Mouse (Mus musculus) kidney, postnatal 0 days (tissue): ENCODE measurements at regions not wholly inside any gene's neighbourhood (a gene's known extent, or its start where the extent isn't known, plus 50 kb on each side); places are given as distances from the start of the nearest gene placed in this dataset.

Experiments
- ATAC-seq: fragments of 200-750 bp; cut with Nextera tagmentation; replicated peaks from 2 replicates; pipeline ENCODE4 v1.8.0; 2017; ENCODE audit warnings: low read depth, moderate number of reproducible peaks, moderate TSS enrichment, moderate library complexity; ENCODE audit not compliant: low FRiP score
- DNase-seq: peaks from one replicate; pipeline ENCODE4 v3.0.0-alpha.2; 2016; ENCODE audit warnings: low spot score
- H3K27ac ChIP-seq: fragments of 300-500 bp; sonication (generic); 2 replicates; pipeline ENCODE4 v1.5.1; 2014; ENCODE audit warnings: mild to moderate bottlenecking
- H3K27me3 ChIP-seq: fragments of 300-500 bp; sonication (generic); 2 replicates; pipeline ENCODE4 v1.6.1; 2014; ENCODE audit warnings: low read length, mixed read lengths; ENCODE audit not compliant: insufficient read depth
- H3K36me3 ChIP-seq: fragments of 300-500 bp; sonication (generic); 2 replicates; pipeline ENCODE4 v1.6.1; 2014; ENCODE audit warnings: low read length, mixed read lengths; ENCODE audit not compliant: insufficient read depth
- H3K4me1 ChIP-seq: fragments of 300-500 bp; sonication (generic); replicated peaks from 2 replicates; pipeline ENCODE4 v1.6.1; 2014; ENCODE audit warnings: antibody characterized with exemption, low read length, mixed read lengths; ENCODE audit not compliant: insufficient read depth
- H3K4me2 ChIP-seq: fragments of 300-500 bp; sonication (generic); 2 replicates; pipeline ENCODE4 v1.6.1; 2014; ENCODE audit warnings: mild to moderate bottlenecking, low read length, moderate library complexity, mixed read lengths
- H3K4me3 ChIP-seq: fragments of 300-500 bp; sonication (generic); replicated peaks from 2 replicates; pipeline ENCODE4 v1.5.1; 2014; ENCODE audit warnings: low read depth, low read length
- H3K9ac ChIP-seq: fragments of 300-500 bp; sonication (generic); 2 replicates; pipeline ENCODE4 v1.6.1; 2014; ENCODE audit warnings: low read depth, low read length
- H3K9me3 ChIP-seq: fragments of 300-500 bp; sonication (generic); replicated peaks from 2 replicates; pipeline ENCODE4 v1.6.1; 2016; ENCODE audit warnings: low read length, inconsistent platforms, mixed read lengths
- CTCF ChIP-seq: IDR thresholded peaks from 2 replicates; pipeline ENCODE4 v1.5.1; 2016; ENCODE audit warnings: antibody characterized with exemption, low read depth, mild to moderate bottlenecking, moderate library complexity
- WGBS: fragments of 180-500 bp; shearing (Covaris S2); extraction: QIAGEN DNeasy Blood & Tissue Kit; methylation state at CpG from one replicate; pipeline ENCODE4 v1.1.7; 2014; 5-methylcytosine and 5-hydroxymethylcytosine counted together

GRCm38 (mm10) chr17:62378868-62379417, 502.2 kb downstream of the Efna5 start:
- 76% methylated on average over 8 of the region's 8 CpGs for WGBS
- no peak for ATAC-seq
- Histone ChIP-seq H3K27me3 (no peaks in the 10 kb centered on the region), H3K4me3 (no peak overlapping the region), H3K27ac (no peak overlapping the region), H3K9me3 (no peaks in the 10 kb centered on the region), H3K4me1 (no peaks in the 10 kb centered on the region), H3K36me3 (no peaks in the 10 kb centered on the region), H3K9ac (no peak overlapping the region), H3K4me2 (no peak overlapping the region)
- peak; percentile 21; the same call in 1 of the 2 replicates for TF ChIP-seq CTCF
- no peak for DNase-seq

GRCm38 (mm10) chr17:62369100-62369499, 512.0 kb downstream of the Efna5 start:
- no peak for ATAC-seq

GRCm38 (mm10) chr17:62367937-62368336, 513.2 kb downstream of the Efna5 start:
- Histone ChIP-seq H3K9ac (no peak overlapping the region), H3K4me1 (no peaks in the 10 kb centered on the region), H3K4me3 (no peak overlapping the region), H3K27ac (no peak overlapping the region), H3K9me3 (no peaks in the 10 kb centered on the region), H3K36me3 (no peaks in the 10 kb centered on the region), H3K4me2 (no peak overlapping the region), H3K27me3 (no peaks in the 10 kb centered on the region)
- TF ChIP-seq CTCF: no peak
- no peak for ATAC-seq
- DNase-seq: no peak
- 70% methylated on average over 4 of the region's 4 CpGs for WGBS

More at GRCm38 (mm10) chr17:62369100-62369499, 512.0 kb downstream of the Efna5 start:
- 76% methylated on average over 3 of the region's 3 CpGs for WGBS
- Histone ChIP-seq H3K4me1 (no peaks in the 10 kb centered on the region), H3K4me2 (no peak overlapping the region), H3K4me3 (no peak overlapping the region), H3K9me3 (no peaks in the 10 kb centered on the region), H3K27ac (no peak overlapping the region), H3K9ac (no peak overlapping the region), H3K27me3 (no peaks in the 10 kb centered on the region), H3K36me3 (no peaks in the 10 kb centered on the region)
- DNase-seq: no peak
- TF ChIP-seq CTCF: no peak

- ATAC-seq: no peak
- Histone ChIP-seq H3K4me3 (no peak overlapping the region), H3K4me2 (no peak overlapping the region), H3K4me1 (no peaks in the 10 kb centered on the region), H3K27me3 (no peaks in the 10 kb centered on the region), H3K9me3 (no peaks in the 10 kb centered on the region), H3K27ac (no peak overlapping the region), H3K9ac (no peak overlapping the region), H3K36me3 (no peaks in the 10 kb centered on the region)
- DNase-seq: no peak
- TF ChIP-seq CTCF: no peak
Measured at GRCm38 (mm10) chr17:62358323-62358722, 522.8 kb downstream of the Efna5 start.

GRCm38 (mm10) chr17:62337890-62338557, 543.1 kb downstream of the Efna5 start:
- no peaks in the 10 kb centered on the region for H3K36me3 ChIP-seq
- TF ChIP-seq CTCF: no peak
- H3K27ac ChIP-seq: no peak overlapping the region
- no peaks in the 10 kb centered on the region for H3K9me3 ChIP-seq
- no peak overlapping the region for H3K4me3 ChIP-seq
- no peaks in the 10 kb centered on the region for H3K27me3 ChIP-seq
- H3K9ac ChIP-seq: no peak overlapping the region
- no peak overlapping the region for H3K4me2 ChIP-seq
- ATAC-seq (no peak), DNase-seq (no peak)
- H3K4me1 ChIP-seq: no peaks in the 10 kb centered on the region
- WGBS: 67% methylated on average over 10 of the region's 10 CpGs

GRCm38 (mm10) chr17:62330226-62330625, 550.9 kb downstream of the Efna5 start:
- ATAC-seq (no peak), DNase-seq (no peak)
- Histone ChIP-seq H3K9ac (no peak overlapping the region), H3K4me2 (no peak overlapping the region), H3K36me3 (no peaks in the 10 kb centered on the region), H3K4me3 (no peak overlapping the region), H3K9me3 (no peaks in the 10 kb centered on the region), H3K27me3 (no peaks in the 10 kb centered on the region), H3K27ac (no peak overlapping the region), H3K4me1 (no peaks in the 10 kb centered on the region)
- TF ChIP-seq CTCF: no peak
- 91% methylated on average over 4 of the region's 4 CpGs for WGBS

DNA sequence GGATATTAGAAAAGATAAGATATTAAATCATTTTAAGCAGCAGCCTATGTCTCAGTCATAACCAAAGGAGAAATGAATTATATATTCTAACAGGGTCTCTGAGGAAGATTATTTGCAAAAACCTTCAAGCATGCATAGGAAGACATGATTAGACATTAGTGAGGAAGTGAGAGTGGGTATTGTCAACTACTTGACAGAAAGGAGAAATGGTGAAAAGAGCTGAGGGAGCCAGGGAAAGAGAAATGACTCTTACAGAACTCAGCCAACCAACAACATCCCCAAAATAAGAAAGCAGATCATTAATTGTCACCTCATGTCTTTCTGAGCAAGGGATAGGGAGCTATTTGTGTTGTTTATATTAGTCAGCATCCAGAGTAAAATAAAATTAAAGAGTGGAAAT, 554.3 kb downstream of the Efna5 start:
- Histone ChIP-seq H3K27me3 (no peaks in the 10 kb centered on the region), H3K9me3 (no peaks in the 10 kb centered on the region), H3K4me2 (no peak overlapping the region), H3K27ac (no peak overlapping the region), H3K4me3 (no peak overlapping the region), H3K36me3 (no peaks in the 10 kb centered on the region), H3K9ac (no peak overlapping the region), H3K4me1 (no peaks in the 10 kb centered on the region)
- no peak for ATAC-seq
- DNase-seq: no peak
- no peak for TF ChIP-seq CTCF
